Mouse (Mus musculus): ENCODE data around the gene Ano2.

GRCm38 (mm10) chr6:125992731-125993130 lies 302.5 kb downstream of the Ano2 start:
- TF ChIP-seq CTCF (IDR thresholded peaks at IDR 0.05; ENCODE audit: borderline replicate concordance, control insufficient read depth, extremely low read depth, insufficient read depth, low read length, poor library complexity) (no peak), POLR2A (IDR thresholded peaks at IDR 0.05; ENCODE audit: control insufficient read depth, extremely low read depth, insufficient read depth, low read length, poor library complexity) (no peak)

All from thymus, adult 2 months (tissue).